Mouse (Mus musculus) liver, embryonic 14.5 days (tissue): Measurements from ENCODE around the gene Rassf8. TPM values are rescaled to one million over a fixed set of nuclear protein-coding genes. Genes with fewer than 3 reads are reported as not detected.

Experiments used
- ATAC-seq: fragments of 200-750 bp; cut with Nextera tagmentation; 2 replicates; pipeline ENCODE4 v1.8.0; 2017; ENCODE audit warnings: moderate number of reproducible peaks, mild to moderate bottlenecking, moderate library complexity; ENCODE audit not compliant: insufficient read depth
- DNase-seq, 3 experiments: peaks; one replicate each; pipeline ENCODE4 v3.0.0-alpha.2; 2012 to 2013; ENCODE audit warnings: low read depth in 3 of 3, low spot score in 3 of 3
- H3K27ac ChIP-seq: fragments of 300-500 bp; sonication (generic); 2 replicates; pipeline ENCODE4 v1.5.1; 2014; ENCODE audit warnings: moderate library complexity, mild to moderate bottlenecking, control low read depth, inconsistent platforms
- H3K27me3 ChIP-seq: fragments of 300-500 bp; sonication (generic); 2 replicates; pipeline ENCODE4 v1.6.1; 2014; ENCODE audit warnings: mild to moderate bottlenecking, low read length, moderate library complexity; ENCODE audit not compliant: control insufficient read depth, insufficient read depth
- H3K36me3 ChIP-seq: fragments of 300-500 bp; sonication (generic); replicated peaks from 2 replicates; pipeline ENCODE4 v1.6.1; 2014; ENCODE audit warnings: low read depth; ENCODE audit not compliant: control insufficient read depth, insufficient read depth
- H3K4me1 ChIP-seq, 2 experiments: fragments of 200-500 bp in 1 of 2; fragments of 300-500 bp in 1 of 2; sonication (generic) in 1 of 2; replicated peaks; 2 replicates each; pipeline ENCODE4 v1.6.1; 2012 to 2014; ENCODE audit warnings: antibody characterized with exemption in 1 of 2, inconsistent platforms in 1 of 2, low read length in 1 of 2; ENCODE audit not compliant: control insufficient read depth in 2 of 2, insufficient read depth in 2 of 2
- H3K4me2 ChIP-seq: fragments of 300-500 bp; sonication (generic); 2 replicates; pipeline ENCODE4 v1.6.1; 2014; ENCODE audit warnings: low read depth, mild to moderate bottlenecking, control low read depth, moderate library complexity
- H3K4me3 ChIP-seq, 2 experiments: fragments of 200-500 bp in 1 of 2; fragments of 300-500 bp in 1 of 2; sonication (generic) in 1 of 2; 2 replicates each; pipeline ENCODE4 v1.5.1; 2012 to 2014; ENCODE audit warnings: low read depth in 2 of 2, low read length in 2 of 2, mild to moderate bottlenecking in 2 of 2, control low read depth in 1 of 2, inconsistent platforms in 1 of 2, moderate library complexity in 1 of 2; ENCODE audit not compliant: insufficient read depth in 1 of 2
- H3K9ac ChIP-seq: fragments of 300-500 bp; sonication (generic); replicated peaks from 2 replicates; pipeline ENCODE4 v1.6.1; 2014; ENCODE audit warnings: mild to moderate bottlenecking, control low read depth, moderate library complexity
- H3K9me3 ChIP-seq: fragments of 300-500 bp; sonication (generic); 2 replicates; pipeline ENCODE4 v1.6.1; 2016; ENCODE audit warnings: low read length, mixed read lengths; ENCODE audit not compliant: control insufficient read depth
- CTCF ChIP-seq: IDR thresholded peaks from 2 replicates; pipeline ENCODE4 v1.5.1; 2016; ENCODE audit warnings: antibody characterized with exemption, low read depth, control low read depth
- EP300 ChIP-seq: IDR thresholded peaks from 2 replicates; pipeline ENCODE4 v1.6.1; 2016; ENCODE audit warnings: antibody characterized with exemption, low read depth
- WGBS: fragments of 180-500 bp; shearing (Covaris S2); extraction: QIAGEN DNeasy Blood & Tissue Kit; methylation state at CpG from one replicate; pipeline ENCODE4 v1.1.7; 2014; ENCODE audit not compliant: insufficient replicate concordance; 5-methylcytosine and 5-hydroxymethylcytosine counted together
- polyA plus RNA-seq, 2 experiments: library from polyadenylated mRNA; depleted of rRNA in 1 of 2; stranded (reverse) in 1 of 2; unstranded in 1 of 2; fragments of >200 nt; fragmentation: Nextera tagmentation in 1 of 2; extraction: Ambion mirVana in 1 of 2; gene quantifications; 2 replicates each; pipeline versions ENCODE4 v1.2.1 to v1.2.3; 2012 to 2014

Gene Rassf8
- polyA plus RNA-seq, 2 experiments, result 1.4 to 3.1 TPM

GRCm38 (mm10) chr6:145857428-145857827, 110.9 kb downstream of the Rassf8 start:
- DNase-seq (no peak), ATAC-seq (no peak)
- WGBS, result 73% methylated on average over 7 of the region's 7 CpGs
- no peak for TF ChIP-seq EP300
- no peak for TF ChIP-seq CTCF
- H3K4me3 ChIP-seq, result no peak overlapping the region
- H3K27me3 ChIP-seq, result peaks cover 8% of the 10 kb centered on the region
- H3K4me1 ChIP-seq, result 0 out of 4 replicates have a peak, but pooled peaks cover 0 to 3% of the 10 kb centered on the region in 2 experiments
- H3K9me3 ChIP-seq, result no peaks in the 10 kb centered on the region
- H3K4me2 ChIP-seq, result no peak overlapping the region
- H3K9ac ChIP-seq, result no peak overlapping the region
- no peaks in the 10 kb centered on the region for H3K36me3 ChIP-seq
- no peak overlapping the region for H3K27ac ChIP-seq

DNA sequence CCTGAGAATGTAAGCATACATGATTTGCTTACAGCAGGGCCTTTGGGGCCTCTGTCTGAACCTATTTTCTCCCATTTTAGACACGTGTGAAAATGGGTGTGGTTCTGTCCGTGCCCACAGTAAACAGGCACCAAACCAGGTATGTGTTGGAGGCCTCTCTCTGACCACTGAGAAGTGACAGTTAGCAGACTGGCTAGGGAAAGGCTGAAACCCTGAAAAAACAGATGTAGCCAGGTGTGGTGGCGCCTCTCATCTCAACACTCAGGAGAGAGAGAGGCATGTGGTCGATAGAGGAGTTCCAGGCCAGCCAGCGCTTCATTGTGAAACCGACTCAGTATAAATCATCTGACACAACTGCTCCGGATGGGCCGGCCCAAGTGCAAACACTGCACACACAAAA, 111.9 kb downstream of the Rassf8 start:
- DNase-seq (no peak), ATAC-seq (no peak)
- Histone ChIP-seq H3K27me3 (peaks cover 18% of the 10 kb centered on the region), H3K27ac (no peak overlapping the region), H3K9ac (no peak overlapping the region), H3K4me2 (no peak overlapping the region), H3K9me3 (no peaks in the 10 kb centered on the region), H3K4me1 (0 out of 4 replicates have a peak, but pooled peaks cover 0 to 3% of the 10 kb centered on the region in 2 experiments), H3K36me3 (no peaks in the 10 kb centered on the region), H3K4me3 (no peak overlapping the region)
- TF ChIP-seq EP300 (no peak), CTCF (no peak)
- WGBS, result 53% methylated on average over 8 of the region's 8 CpGs

GRCm38 (mm10) chr6:145860350-145860749, 113.8 kb downstream of the Rassf8 start:
- TF ChIP-seq EP300 (no peak), CTCF (peak; percentile 31; the same call in 1 of the 2 replicates)
- no peak for DNase-seq
- no peak for ATAC-seq

GRCm38 (mm10) chr6:145861462-145862227, 115.1 kb downstream of the Rassf8 start:
- no peak overlapping the region for H3K27ac ChIP-seq
- H3K36me3 ChIP-seq, result no peaks in the 10 kb centered on the region
- H3K4me2 ChIP-seq, result no peak overlapping the region
- ATAC-seq, result no peak
- no peaks in the 10 kb centered on the region for H3K9me3 ChIP-seq
- DNase-seq, result no peak
- 62% methylated on average over 9 of the region's 9 CpGs for WGBS
- no peak overlapping the region for H3K4me3 ChIP-seq
- H3K27me3 ChIP-seq, result peaks cover 50% of the 10 kb centered on the region
- no peak for TF ChIP-seq EP300
- no peak for TF ChIP-seq CTCF
- no peak overlapping the region for H3K9ac ChIP-seq
- H3K4me1 ChIP-seq, result no peaks in the 10 kb centered on the region

More at GRCm38 (mm10) chr6:145860350-145860749, 113.8 kb downstream of the Rassf8 start:
- no peak overlapping the region for H3K9ac ChIP-seq
- H3K9me3 ChIP-seq, result no peaks in the 10 kb centered on the region
- H3K27ac ChIP-seq, result no peak overlapping the region
- no peaks in the 10 kb centered on the region for H3K36me3 ChIP-seq
- no peak overlapping the region for H3K4me2 ChIP-seq
- no peak overlapping the region for H3K4me3 ChIP-seq
- WGBS, result 21% methylated on average over 2 of the region's 2 CpGs
- H3K4me1 ChIP-seq, result 0 out of 4 replicates have a peak, but pooled peaks cover 0 to 1% of the 10 kb centered on the region in 2 experiments
- peaks cover 37% of the 10 kb centered on the region for H3K27me3 ChIP-seq

GRCm38 (mm10) chr6:145862321-145862720, 115.8 kb downstream of the Rassf8 start:
- no peak for TF ChIP-seq EP300
- no peak overlapping the region for H3K27ac ChIP-seq
- no peaks in the 10 kb centered on the region for H3K4me1 ChIP-seq
- peaks cover 57% of the 10 kb centered on the region for H3K27me3 ChIP-seq
- H3K4me3 ChIP-seq, result no peak overlapping the region
- H3K9me3 ChIP-seq, result no peaks in the 10 kb centered on the region
- H3K36me3 ChIP-seq, result no peaks in the 10 kb centered on the region
- H3K4me2 ChIP-seq, result no peak overlapping the region
- no peak for DNase-seq
- ATAC-seq, result no peak
- WGBS, result 14% methylated on average over 4 of the region's 4 CpGs
- H3K9ac ChIP-seq, result no peak overlapping the region
